Mouse (Mus musculus): ENCODE measurements around the gene Gnao1.

The Gnao1 gene

DNA sequence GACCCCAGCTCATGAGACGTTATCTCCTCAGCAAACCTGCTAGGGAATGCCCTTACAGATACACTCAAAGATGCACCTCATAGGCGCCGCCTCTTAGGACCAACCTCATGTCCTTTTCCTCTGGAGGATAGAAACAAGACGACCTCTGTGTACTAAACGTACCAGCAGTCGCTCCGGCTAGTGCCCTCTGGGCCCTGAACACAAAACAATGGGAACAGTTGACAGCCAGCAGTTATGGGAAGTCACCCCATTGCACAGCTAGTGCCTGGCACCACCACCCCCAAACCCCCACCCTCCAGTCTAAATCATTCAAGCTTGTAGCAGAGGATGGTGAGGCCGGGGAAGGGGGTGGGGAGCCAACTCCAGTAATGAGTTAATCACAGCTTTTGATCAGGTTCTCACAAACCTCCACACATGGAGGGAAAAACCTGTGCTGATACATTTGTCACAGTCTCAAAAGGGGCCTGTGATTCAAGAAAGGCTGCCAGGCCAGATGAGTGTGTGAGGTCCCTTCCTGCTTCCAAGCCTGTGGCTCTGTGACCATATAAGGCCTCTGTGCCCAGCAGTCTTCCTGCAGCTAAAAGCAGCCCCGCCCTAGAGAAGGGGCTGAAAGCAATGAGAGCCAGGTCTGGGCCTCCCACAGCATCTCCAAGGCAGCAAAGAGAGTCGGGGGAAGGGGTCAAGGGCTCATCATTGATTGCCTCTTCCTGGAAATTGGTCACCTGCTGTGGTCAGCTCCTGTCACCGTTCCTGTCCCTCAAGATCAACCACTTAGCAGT, 79.1 kb downstream of the Gnao1 start:
- no peak for DNase-seq (ENCODE audit: low read depth, low spot score)

DNA sequence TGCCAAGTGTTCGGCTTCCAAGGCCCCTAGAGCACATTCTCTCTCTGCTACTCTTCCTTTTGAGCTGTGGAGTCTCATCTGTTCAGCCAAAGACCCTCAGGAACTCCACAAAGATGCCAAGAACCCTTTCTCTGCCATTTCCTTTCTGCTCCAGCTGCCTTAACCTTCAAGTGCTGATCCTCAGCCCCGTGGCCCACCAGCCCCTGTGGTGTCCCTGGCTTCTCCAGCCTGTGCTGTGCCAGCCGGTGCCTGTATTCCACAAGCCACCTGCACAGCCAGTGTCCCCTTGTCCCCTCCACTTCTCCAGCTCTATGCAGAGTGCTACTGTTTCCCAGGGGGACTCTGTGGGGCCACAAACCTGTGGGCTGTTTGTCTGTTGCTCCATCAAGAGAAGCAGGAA, 83.8 kb downstream of the Gnao1 start:
- DNase-seq (ENCODE audit: low read depth, low spot score): no peak

DNA sequence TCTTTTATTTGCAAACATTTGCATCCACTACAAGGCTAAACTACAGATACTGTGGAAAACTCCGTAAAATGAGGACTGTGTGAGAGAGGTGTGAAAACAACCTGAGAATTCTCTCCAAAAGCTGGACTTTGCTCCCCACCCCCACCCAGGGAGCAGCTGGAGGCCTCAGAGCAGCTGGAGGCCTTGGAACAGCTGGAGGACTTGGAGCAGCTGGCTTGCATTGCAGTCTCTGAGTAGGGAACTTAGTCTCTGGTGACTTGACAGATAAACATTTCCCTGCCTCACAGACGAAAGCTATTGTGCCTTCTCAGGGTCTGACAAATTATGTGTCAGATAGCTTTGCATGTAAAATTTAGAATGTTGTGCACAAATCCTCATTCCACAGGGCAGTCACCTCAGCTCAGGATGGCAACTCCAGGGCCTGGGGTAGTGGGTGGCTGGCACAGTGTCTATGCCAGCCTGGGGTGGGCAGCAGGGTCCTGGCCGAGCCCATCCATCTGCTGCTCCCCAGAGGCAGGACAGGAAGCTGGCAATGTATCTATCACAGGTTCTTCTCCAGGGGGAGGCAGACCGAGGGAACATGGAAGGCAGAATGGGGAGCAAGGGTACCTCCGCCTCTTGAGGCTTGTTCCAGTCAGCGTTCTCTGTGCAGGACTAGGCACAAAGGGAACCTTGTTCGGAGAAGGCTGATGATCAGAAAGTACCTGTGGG, 87.2 kb downstream of the Gnao1 start:
- no peak for DNase-seq (ENCODE audit: low read depth, low spot score)

DNA sequence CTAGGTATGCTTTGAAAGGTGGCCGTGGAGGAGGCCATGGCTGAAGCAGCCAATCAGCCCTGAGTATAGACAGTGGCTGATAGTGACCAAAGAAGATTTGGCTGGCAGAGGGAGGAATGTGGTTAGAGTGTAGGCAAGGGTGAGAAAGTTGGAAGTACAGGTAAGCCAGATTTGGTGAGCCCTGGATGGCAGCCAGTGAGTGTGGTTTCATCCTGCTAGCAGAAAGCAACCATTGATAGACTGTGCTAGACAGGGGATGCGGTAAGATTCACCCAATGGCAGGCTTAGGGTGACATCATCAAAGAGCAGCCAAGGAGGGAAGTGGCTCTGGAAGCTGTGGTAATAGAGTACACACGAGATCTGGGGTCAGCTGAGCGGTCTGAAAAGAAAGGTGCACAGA, 88.8 kb downstream of the Gnao1 start:
- DNase-seq (ENCODE audit: low read depth, low spot score): no peak

DNA sequence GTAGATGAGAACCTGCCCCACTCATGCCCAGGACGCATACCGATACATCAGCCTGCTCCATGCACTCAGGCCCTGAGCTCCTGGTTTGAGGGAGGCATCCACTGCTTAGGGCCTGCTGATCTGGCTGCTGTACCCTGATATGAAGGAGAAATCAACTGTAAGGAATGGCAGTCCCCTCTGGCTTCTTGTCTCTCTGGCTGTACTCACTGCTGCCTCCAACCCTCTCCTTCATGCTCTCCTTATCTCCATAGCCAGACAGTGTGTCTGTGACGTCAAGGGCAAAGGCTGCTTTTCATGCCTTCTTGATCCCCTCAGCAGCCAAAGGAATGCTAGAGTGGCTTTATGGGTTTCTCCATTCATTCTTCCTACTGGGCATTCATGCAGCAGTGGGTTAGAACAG, 92.3 kb downstream of the Gnao1 start:
- DNase-seq (ENCODE audit: low read depth, low spot score): no peak

DNA sequence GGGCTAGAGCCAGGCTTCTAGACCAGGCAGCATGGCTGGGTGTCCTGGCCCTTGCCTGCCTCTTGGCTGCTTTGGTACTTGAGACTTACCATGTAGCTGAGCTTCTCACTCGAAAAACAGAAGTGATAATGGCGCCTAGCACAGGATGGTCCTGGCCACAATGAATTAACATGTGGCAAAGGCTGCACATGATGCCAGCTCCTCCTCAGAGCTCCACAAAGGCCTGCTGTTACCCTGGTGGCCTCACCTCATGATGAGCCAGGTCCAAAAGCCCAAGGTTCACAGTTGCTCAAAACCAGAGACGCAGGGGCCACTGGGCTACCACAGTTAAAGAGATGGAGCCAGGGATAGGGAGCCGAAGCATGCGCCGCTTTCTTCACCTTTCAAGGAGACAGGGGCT, 97.2 kb downstream of the Gnao1 start:
- no peak for DNase-seq (ENCODE audit: low read depth, low spot score)

DNA sequence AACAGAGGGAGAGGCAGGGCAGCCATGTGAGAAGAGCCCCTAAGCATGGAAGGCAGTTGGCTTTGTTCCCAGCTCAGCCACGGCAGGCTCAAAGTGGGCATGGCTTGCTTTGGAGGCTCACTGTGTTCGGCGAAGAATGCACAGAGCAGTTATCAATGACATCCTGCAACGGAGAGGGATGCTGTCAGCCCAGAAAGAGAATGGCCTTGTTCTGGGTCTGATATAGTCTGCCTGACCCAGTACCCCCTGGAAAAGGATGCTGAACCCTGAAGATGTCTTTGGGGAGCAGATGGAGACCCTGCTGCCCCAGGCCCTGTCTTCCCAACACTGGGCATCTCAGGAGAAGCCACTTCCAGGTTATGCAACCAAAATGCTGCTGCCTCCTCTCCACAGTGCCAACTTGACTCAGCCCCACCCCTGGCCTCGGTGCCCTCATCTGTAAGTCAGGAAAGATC, 98.2 kb downstream of the Gnao1 start:
- DNase-seq (ENCODE audit: low read depth, low spot score): no peak

DNA sequence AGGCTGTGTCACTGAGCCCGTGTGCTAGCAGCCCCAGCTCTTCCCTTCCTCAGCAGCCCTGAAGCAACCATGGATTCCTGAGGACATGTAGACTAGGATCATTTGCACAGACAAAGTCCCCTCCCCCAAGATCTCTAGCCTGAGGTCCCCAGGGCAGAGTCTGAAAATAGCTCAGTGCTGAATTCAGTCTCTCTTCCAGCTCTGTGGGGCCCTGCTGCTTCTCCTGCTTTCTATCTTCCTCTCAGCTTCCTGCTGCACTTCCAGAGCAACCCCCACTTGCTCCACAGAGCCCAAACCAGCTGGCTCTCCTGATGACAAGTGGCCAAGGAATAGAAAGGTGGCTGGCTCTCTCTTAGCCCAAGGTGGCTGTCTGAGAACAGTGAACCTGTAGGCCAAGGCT, 98.8 kb downstream of the Gnao1 start:
- DNase-seq (ENCODE audit: low read depth, low spot score): no peak

DNA sequence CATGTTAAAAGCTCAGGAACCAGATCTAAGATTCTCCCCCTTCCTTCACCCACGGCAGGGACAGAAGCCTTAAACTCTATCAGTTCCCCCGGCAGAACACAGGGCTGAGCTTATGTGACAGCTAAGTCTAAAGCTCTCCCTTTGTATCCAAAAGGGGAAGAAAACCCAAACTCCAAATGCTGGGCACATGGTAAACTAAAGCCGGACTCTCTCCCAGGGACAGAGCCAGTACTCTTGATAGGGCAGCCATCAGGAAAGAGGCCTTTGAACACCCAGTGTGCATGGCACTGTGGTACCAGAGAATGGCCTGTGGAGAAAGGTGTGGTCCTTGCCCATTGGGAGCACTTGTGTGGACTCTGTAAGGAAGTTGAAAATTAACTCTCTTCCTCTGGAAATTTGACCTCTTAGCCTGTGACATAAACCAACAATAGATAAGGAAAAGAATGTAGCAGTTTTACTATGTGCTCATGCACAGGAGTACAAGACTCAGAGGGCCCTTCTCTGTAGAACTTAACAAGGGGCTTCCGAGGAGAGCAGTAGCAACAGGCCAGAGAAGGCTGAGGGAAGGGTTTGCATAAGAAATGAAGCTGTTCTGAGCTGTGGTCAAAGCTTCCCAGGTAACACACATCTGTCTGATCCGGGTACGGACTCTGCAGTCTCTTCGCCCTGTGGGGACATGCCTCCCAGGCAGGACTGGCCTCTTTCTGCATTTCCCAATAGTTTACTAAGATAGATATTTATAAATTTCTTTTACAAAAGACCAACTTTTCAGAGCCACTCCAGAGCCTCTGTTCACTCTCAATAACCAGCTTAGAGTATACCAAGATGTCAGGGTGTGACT, 102.2 kb downstream of the Gnao1 start:
- DNase-seq (ENCODE audit: low read depth, low spot score): no peak

DNA sequence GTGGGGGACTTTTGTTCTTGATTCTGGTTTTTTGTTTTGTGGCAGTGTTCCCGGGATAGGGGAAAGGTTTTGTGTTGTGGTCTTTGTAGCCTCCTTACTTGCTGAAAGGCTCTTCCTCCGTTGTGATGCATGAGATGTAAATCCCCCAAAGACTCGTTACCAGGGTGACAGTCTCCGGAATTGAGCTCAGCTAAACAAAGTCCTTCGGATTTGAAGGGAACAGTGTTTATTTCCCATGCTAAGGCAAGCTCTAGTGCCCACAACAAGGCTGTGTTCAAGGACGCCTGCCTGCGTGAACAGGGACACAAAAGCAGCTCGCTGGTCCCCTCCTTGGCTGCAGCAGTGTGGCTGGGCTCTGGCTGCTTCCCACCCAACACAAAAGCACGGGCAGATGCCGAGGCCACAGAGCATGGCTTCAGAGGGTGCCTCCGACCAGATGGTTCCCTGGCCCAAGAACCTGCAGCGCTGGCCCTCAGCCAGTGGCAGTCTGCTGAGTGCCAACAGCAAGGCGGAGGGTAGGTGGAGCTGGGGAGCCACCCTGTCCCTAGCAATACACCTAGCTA, 108.2 kb downstream of the Gnao1 start:
- DNase-seq (ENCODE audit: low read depth, low spot score): peak; percentile 25

DNA sequence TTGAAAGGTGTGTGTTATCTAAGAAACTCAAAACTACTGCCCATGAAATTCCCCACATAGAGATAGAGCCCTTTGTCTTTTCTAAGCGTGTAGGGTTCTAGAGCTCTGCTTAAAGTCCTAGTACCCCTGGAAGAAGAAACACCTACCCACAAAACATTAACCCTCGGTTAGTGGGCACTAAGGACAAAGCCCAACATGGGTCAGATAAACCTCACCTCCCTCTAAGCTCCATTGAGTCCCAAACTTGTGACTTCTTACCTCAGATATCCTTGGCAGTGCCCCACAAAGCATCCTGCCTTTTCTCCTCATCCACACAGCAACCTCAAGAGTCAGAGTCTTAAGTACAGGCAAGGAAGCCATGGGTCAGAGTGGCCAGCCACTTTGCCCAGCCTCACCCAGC, 108.8 kb downstream of the Gnao1 start:
- no peak for DNase-seq (ENCODE audit: low read depth, low spot score)

DNA sequence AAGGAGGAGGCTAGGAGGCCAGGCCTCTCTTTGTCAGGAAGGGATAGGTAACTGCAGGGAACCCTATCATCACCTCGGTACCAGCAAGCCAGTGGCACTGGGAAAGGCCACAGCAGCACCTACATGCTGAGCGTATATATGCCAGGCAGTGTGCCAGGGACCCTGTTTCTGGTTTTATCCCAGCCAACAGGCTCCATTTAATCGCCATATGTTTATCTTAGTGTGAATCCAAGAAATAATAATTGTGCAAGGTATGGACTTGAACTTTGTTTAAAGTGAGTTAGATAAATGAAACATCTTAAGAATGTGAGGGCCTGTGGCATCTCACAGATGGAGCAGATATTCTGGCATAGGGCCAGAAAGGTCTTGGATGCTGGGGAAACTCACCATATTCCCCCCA, 109.7 kb downstream of the Gnao1 start:
- DNase-seq (ENCODE audit: low read depth, low spot score): no peak

DNA sequence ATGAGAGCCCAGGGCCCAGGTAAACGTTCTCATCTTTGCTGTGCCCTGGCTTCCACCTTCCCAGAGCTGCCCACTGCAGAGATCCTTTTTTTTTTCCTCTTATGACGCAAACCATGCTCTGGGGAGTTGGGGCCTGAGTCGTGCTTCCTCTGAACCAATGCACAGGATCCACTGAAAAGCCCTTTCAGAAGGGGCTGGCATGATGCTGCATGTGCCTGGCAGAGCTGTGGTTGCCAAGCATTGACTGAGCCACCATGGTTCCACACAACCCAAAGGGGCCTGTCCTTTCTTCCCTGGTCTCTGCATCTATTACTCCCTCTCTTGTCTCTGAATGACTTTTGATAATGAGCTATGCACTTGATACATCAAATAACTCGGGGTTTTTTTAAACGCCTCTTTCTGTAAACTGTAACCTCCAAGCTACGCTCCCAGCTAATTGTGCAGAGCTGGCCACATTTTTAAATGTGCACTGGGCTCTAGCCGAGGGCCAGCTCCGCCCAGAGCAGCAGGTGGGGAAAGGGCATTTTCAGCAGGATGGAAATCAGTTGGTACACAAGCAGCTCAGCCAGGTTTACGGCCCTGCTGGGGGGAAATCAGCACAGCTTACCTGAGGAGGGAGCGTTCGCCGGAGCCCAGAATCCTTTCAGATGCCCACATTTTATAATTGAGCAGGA, 110.3 kb downstream of the Gnao1 start:
- DNase-seq (ENCODE audit: low read depth, low spot score): no peak

DNA sequence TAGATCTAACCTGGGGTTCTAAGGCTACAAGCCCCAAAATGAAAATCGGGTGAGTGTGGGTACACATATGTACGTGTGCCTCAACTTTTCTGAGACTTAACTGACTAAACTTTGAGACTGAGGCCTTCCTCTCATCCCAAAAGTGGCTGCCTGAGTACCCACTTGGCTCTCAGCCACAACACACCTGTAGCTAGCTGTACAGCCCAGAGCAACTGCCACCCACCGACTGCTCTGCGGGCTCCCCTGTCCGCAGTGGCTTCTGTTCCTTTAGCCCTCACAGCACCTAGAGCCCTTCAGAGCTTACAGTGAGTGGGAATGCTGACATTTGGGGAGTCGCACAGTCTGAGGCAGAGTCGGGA, 110.8 kb downstream of the Gnao1 start:
- DNase-seq (ENCODE audit: low read depth, low spot score): no peak

DNA sequence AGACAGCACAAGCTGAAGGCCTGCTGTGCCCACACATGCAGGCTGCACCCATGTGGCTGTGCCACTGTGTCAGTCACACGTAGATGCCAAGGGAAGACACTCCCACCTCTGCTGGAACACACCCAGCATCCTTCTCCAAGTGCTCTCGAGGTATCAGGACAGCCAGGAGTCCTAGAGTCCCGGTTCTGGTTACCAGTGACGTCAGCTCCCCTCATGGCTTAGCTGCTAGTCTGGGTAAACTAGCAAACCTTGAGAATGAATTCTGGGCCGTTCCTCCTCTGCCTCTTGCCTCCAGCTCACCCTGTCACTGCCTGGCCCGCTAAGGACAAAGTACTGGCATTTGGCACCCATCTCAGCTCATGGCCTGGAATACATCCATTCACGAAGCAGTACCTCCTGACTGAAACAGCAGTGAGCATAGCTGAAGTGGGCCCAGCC, 114.2 kb downstream of the Gnao1 start:
- DNase-seq (ENCODE audit: low read depth, low spot score): no peak

DNA sequence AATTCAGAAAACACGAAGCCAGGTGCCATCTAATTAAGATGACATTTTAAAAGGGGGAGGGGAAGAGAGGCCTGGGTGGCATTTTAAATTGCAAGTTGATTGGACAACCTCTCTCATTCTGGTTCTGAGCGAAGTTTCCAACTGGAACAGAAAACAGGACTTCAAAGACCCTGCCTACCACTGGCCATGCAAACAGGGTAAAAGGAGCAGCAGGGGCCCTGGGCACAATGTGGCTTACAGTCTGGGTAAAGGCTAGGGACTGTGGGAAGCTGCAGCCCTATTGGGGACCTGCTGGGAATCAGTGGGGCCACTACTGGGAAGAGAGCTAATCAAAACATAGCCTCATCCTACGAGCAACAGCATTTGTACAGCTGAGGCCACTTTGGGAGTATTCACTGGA, 115.7 kb downstream of the Gnao1 start:
- DNase-seq (ENCODE audit: low read depth, low spot score): no peak

DNA sequence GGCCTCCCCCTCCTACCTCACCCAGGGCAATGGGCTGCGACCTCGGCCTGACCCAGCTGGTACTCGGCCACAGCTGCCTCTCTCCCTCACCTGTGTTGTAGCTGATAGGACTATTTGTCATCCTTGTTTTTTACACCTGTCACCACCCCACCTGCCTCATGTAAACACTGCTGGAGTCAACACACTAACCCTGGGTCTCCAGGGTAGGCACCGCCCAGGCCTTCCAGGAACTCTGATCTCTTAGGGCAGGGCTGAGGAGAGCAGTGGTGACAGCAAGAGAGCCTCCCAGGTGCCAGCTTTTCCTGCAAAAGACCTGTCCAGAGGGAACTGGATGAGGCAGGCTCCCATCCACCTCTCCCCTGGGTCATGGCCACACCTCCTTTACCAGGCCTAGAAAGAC, 119.5 kb downstream of the Gnao1 start:
- no peak for DNase-seq (ENCODE audit: low read depth, low spot score)

DNA sequence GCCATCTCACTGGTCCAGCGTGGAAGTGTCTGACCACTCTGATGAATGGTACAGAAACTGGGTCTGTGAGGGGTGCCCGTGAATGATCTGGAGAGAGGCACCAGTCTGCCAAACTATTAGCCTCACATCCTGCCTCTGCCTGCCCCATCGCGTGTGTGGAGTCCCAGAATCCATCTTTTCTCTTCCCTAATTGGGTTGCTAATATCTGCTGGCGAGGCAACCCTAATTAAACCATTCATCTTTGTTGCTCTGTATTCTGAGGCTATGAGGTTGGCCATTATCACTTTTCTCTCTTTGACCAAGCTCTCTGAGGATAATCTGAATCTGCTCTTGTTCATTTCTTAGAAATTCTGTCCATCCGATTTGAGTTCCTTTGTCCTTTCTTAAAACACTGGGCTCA, 121.6 kb downstream of the Gnao1 start:
- no peak for DNase-seq (ENCODE audit: low read depth, low spot score)

DNA sequence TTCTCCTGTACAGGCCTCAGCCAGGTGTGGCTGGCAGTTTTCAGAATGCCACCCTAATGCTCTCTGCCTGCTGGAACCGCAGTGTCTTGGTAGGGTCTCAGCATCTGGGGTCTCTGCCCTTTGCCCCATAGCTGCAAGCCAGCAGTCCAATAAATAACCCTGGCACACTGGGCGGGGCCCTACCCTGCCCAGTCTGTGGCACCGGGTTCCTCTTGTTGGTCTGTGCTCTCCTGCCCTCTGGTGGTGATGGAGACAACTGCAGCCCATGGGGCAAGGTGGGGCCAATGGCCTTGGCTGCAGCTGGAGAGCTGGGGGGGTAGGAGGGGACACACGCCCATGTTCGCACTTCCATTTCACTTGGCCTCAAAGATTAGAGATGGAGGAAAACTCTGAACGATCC, 123.1 kb downstream of the Gnao1 start:
- peak; percentile 76 for DNase-seq (ENCODE audit: low read depth, low spot score)

DNA sequence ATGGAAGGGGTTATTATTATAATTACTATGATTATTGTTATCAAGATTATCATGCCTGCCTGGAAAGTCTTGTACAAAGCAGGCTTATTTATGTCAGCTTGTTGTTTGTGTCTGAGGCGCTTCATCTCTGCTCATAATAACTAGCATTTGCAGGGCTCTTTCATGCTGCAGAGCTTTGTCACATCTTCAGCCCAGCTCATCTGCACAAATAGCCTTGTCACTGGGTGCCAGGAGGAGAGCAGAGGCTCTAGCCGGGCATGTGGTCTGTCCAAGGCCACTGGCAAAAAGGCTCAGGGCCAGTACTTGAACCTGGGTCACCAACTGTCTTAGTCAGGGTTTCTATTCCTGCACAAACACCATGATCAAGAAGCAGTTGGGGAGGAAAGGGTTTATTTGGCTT, 123.5 kb downstream of the Gnao1 start:
- DNase-seq (ENCODE audit: low read depth, low spot score): no peak

DNA sequence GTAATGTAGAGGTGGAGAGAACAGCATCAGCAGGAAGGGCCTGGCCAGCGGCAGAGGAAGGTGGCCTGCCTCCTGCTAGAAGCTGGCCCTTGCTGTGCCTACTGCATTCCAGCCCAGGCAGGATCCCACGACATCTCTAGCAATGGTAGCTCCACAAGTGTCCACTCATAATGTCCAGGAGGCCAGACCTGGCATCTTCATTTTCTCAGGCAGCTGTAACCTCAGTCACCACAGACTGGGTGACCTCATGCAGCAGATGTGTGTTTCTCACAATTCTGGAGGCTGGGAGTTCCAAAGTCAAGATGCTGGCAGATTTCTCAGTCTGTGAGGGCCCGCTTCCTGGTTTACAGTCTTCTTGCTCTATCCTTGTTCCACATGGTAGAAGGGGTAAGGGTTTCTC, 128.4 kb downstream of the Gnao1 start:
- DNase-seq (ENCODE audit: low read depth, low spot score): no peak

Measured in forelimb bud, embryonic 11.5 days (tissue).